Mouse (Mus musculus) forebrain, embryonic 15.5 days (tissue): ENCODE measurements around the gene Vmn1r226. TPM values are rescaled to one million over a fixed set of nuclear protein-coding genes. Genes with fewer than 3 reads are reported as not detected.

Source experiments
- ATAC-seq: fragments of 200-750 bp; cut with Nextera tagmentation; replicated peaks from 2 replicates; pipeline ENCODE4 v1.8.0; 2017; ENCODE audit warnings: mild to moderate bottlenecking, moderate TSS enrichment, moderate library complexity
- H3K27ac ChIP-seq: fragments of 300-500 bp; sonication (generic); replicated peaks from 2 replicates; pipeline ENCODE4 v1.5.1; 2015; ENCODE audit warnings: mild to moderate bottlenecking, inconsistent platforms
- H3K27me3 ChIP-seq: fragments of 300-500 bp; sonication (generic); 2 replicates; pipeline ENCODE4 v1.6.1; 2015; ENCODE audit warnings: inconsistent platforms
- H3K36me3 ChIP-seq: fragments of 300-500 bp; sonication (generic); 2 replicates; pipeline ENCODE4 v1.6.1; 2015; ENCODE audit warnings: mild to moderate bottlenecking, inconsistent platforms
- H3K4me1 ChIP-seq: fragments of 300-500 bp; sonication (generic); 2 replicates; pipeline ENCODE4 v1.6.1; 2015; ENCODE audit warnings: inconsistent platforms
- H3K4me2 ChIP-seq: fragments of 300-500 bp; sonication (generic); replicated peaks from 2 replicates; pipeline ENCODE4 v1.6.1; 2015; ENCODE audit warnings: mild to moderate bottlenecking, inconsistent platforms
- H3K4me3 ChIP-seq: fragments of 300-500 bp; sonication (generic); 2 replicates; pipeline ENCODE4 v1.5.1; 2015; ENCODE audit warnings: mild to moderate bottlenecking, inconsistent platforms
- H3K9ac ChIP-seq: fragments of 300-500 bp; sonication (generic); replicated peaks from 2 replicates; pipeline ENCODE4 v1.6.1; 2015; ENCODE audit warnings: mild to moderate bottlenecking, inconsistent platforms
- H3K9me3 ChIP-seq: fragments of 300-500 bp; sonication (generic); 2 replicates; pipeline ENCODE4 v1.6.1; 2016; ENCODE audit warnings: inconsistent platforms
- WGBS: fragments of 180-500 bp; shearing (Covaris S2); methylation state at CpG from one replicate; pipeline ENCODE4 v1.1.7; 2015; ENCODE audit warnings: mixed read lengths; 5-methylcytosine and 5-hydroxymethylcytosine counted together
- polyA plus RNA-seq: library from polyadenylated mRNA; unstranded; fragments of >200 nt; fragmentation: Nextera tagmentation; extraction: Ambion mirVana; gene quantifications from 2 replicates; pipeline ENCODE4 v1.2.1, GENCODE M21; 2015

Vmn1r226 gene
- not detected in 2 replicates for polyA plus RNA-seq

DNA sequence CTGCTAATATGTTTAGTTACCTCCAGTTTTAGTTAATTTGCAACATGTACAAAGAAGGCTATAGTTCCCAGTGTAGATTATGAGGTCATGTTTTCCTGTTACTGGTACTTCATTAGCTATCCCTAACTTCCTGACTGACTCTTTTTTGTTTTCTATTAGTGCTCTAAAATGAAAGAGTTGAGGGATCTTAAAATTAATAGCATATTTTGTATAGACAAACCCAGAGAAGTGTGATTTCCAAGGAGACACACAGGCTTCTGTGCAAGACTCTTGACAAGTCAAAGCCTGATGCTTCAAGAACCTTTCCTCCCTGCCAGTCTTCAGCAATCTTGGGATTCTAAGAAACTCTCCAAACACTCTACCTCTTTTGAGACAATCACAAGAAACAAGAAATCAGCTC is at the start of gene Vmn1r226:
Vmn1r226 (plus strand) TSS at position 301 of the 400 bp plus-strand sequence.
- no peak within 1 kb of the TSS for H3K27ac ChIP-seq
- no peaks in the 10 kb centered on the region for H3K27me3 ChIP-seq
- no peak for ATAC-seq
- peaks cover 6% of the 10 kb centered on the region; the same call in 1 of the 2 replicates for H3K9me3 ChIP-seq
- no peak within 1 kb of the TSS for H3K4me3 ChIP-seq
- H3K9ac ChIP-seq: no peak within 1 kb of the TSS
- H3K36me3 ChIP-seq: no peaks in the 10 kb centered on the region
- no peaks in the 10 kb centered on the region for H3K4me1 ChIP-seq
- H3K4me2 ChIP-seq: no peak within 1 kb of the TSS

GRCm38 (mm10) chr17:20729543-20729942 is 46.9 kb downstream of the Vmn1r226 start, which contains the start of gene Vmn1r227:
Gene Vmn1r227 (plus strand): TSS chr17:20729843.
- Histone ChIP-seq H3K4me3 (no peak within 1 kb of the TSS), H3K9ac (no peak within 1 kb of the TSS), H3K4me1 (no peaks in the 10 kb centered on the region), H3K4me2 (no peak within 1 kb of the TSS), H3K36me3 (no peaks in the 10 kb centered on the region), H3K9me3 (peaks cover 13% of the 10 kb centered on the region), H3K27ac (no peak within 1 kb of the TSS), H3K27me3 (no peaks in the 10 kb centered on the region)
- no peak for ATAC-seq
- WGBS: 46% methylated on average over 1 of the region's 1 CpGs

Other genes with a start within 250 kb of the Vmn1r226 start
- not detected in 2 replicates for gene Vmn2r108, start 201.5 kb upstream of the Vmn1r226 start, polyA plus RNA-seq
- not detected in 2 replicates for gene Vmn1r225, start 184.7 kb upstream of the Vmn1r226 start, polyA plus RNA-seq
- gene Vmn2r109, start 118.1 kb upstream of the Vmn1r226 start, polyA plus RNA-seq: not detected in 2 replicates
- gene Vmn2r110, start 86.4 kb upstream of the Vmn1r226 start, polyA plus RNA-seq: 0.04 TPM in 1 of 2 replicates, not detected in the other
- gene Fpr-rs3, start 58.0 kb upstream of the Vmn1r226 start, polyA plus RNA-seq: not detected in 2 replicates
- not detected in 2 replicates for gene Vmn1r227, start 47.0 kb downstream of the Vmn1r226 start, polyA plus RNA-seq
- gene Vmn1r228, start 103.3 kb downstream of the Vmn1r226 start, polyA plus RNA-seq: not detected in 2 replicates
- not detected in 2 replicates for gene Vmn1r229, start 128.7 kb downstream of the Vmn1r226 start, polyA plus RNA-seq
- gene Vmn1r230, start 157.6 kb downstream of the Vmn1r226 start, polyA plus RNA-seq: not detected in 2 replicates
- gene Vmn1r231, start 222.2 kb downstream of the Vmn1r226 start, polyA plus RNA-seq: not detected in 2 replicates
- gene Vmn1r232, start 236.9 kb downstream of the Vmn1r226 start, polyA plus RNA-seq: not detected in 2 replicates